Mouse (Mus musculus): ENCODE results near the gene Fry. TPM values are rescaled to one million over a fixed set of nuclear protein-coding genes. Genes with fewer than 3 reads are reported as not detected.
A peak's percentile ranks its signal among the peaks of the same experiment; 100 is the strongest.

Fry gene
- polyA plus RNA-seq, 1 experiment: 2.1 TPM

GRCm38 (mm10) chr5:150082696-150083095 lies 35.7 kb upstream of the Fry start:
- no peaks in the 10 kb centered on the region for H3K36me3 ChIP-seq (ENCODE audit: control insufficient read depth, insufficient read depth)
- no peak overlapping the region for H3K4me3 ChIP-seq

DNA sequence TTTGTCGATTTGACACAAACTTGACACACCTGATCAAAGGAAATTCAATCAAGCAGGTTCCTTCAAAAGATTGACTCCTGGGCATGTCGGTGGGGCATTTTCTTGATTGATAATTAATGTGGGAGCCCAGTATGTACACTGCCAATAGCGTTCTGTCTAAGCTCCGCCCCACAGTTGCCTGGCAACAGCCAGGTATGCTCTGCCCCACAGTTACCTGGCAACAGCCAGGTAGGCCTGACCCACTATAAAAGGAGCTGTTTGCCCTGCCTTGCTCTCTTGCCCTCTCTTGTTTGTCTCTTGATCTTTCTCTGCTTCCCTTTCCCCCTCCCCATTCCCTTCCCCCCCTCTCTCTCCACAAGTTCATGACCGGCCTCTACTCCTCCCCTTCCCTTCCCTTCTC lies 35.3 kb upstream of the Fry start:
- Histone ChIP-seq H3K4me2 (ENCODE audit: low read depth) (no peak overlapping the region), H3K4me3 (no peak overlapping the region), H3ac (ENCODE audit: control insufficient read depth, insufficient read length) (no peak overlapping the region), H3K79me2 (ENCODE audit: control insufficient read depth, insufficient read depth) (no peaks in the 10 kb centered on the region), H3K36me3 (ENCODE audit: control insufficient read depth, insufficient read depth) (no peaks in the 10 kb centered on the region), H3K27me3 (ENCODE audit: control insufficient read depth, insufficient read depth, insufficient read length) (no peaks in the 10 kb centered on the region)
- no peak for TF ChIP-seq POLR2A (IDR thresholded peaks at IDR 0.05; ENCODE audit: insufficient read length, low read depth)
- no peak for TF ChIP-seq CEBPB (IDR thresholded peaks at IDR 0.05; ENCODE audit: insufficient read depth, poor library complexity, severe bottlenecking)
- TF ChIP-seq MYOD1 (IDR thresholded peaks at IDR 0.05; ENCODE audit: control insufficient read depth in 1 of 3, insufficient read length in 2 of 3, low read depth in 2 of 3): no peak
- TF ChIP-seq REST (IDR thresholded peaks at IDR 0.05; ENCODE audit: insufficient read depth, insufficient read length): no peak
- TF ChIP-seq POLR2AphosphoS2 (IDR thresholded peaks at IDR 0.05; ENCODE audit: insufficient read length, low read depth): no peak

More at GRCm38 (mm10) chr5:150082696-150083095, 35.7 kb upstream of the Fry start:
- Histone ChIP-seq H3K4me2 (ENCODE audit: low read depth) (no peak overlapping the region), H3K27me3 (ENCODE audit: control insufficient read depth, insufficient read depth, insufficient read length) (no peaks in the 10 kb centered on the region), H3ac (ENCODE audit: control insufficient read depth, insufficient read length) (no peak overlapping the region), H3K79me2 (ENCODE audit: control insufficient read depth, insufficient read depth) (no peaks in the 10 kb centered on the region)
- no peak for TF ChIP-seq POLR2AphosphoS2 (IDR thresholded peaks at IDR 0.05; ENCODE audit: insufficient read length, low read depth)
- no peak for TF ChIP-seq TCF12 (IDR thresholded peaks at IDR 0.05; ENCODE audit: insufficient read depth, poor library complexity, severe bottlenecking)
- TF ChIP-seq CEBPB (IDR thresholded peaks at IDR 0.05; ENCODE audit: insufficient read depth, poor library complexity, severe bottlenecking): no peak
- no peak for TF ChIP-seq SRF (IDR thresholded peaks at IDR 0.05; ENCODE audit: control insufficient read depth, insufficient read length, low read depth)
- no peak for TF ChIP-seq MYOG (IDR thresholded peaks at IDR 0.05; ENCODE audit: control insufficient read depth in 1 of 3, insufficient read depth in 1 of 3, insufficient read length in 2 of 3, low read depth in 2 of 3)
- TF ChIP-seq POLR2A (IDR thresholded peaks at IDR 0.05; ENCODE audit: insufficient read length, low read depth): no peak
- no peak for TF ChIP-seq MAX (IDR thresholded peaks at IDR 0.05; ENCODE audit: low read depth)
- no peak for TF ChIP-seq USF1 (IDR thresholded peaks at IDR 0.05; ENCODE audit: low read depth)
- no peak for TF ChIP-seq MYOD1 (IDR thresholded peaks at IDR 0.05; ENCODE audit: control insufficient read depth in 1 of 3, insufficient read length in 2 of 3, low read depth in 2 of 3)

- no peaks in the 10 kb centered on the region for H3K36me3 ChIP-seq (ENCODE audit: control insufficient read depth, insufficient read depth)
- H3K27me3 ChIP-seq (ENCODE audit: control insufficient read depth, insufficient read depth, insufficient read length): no peaks in the 10 kb centered on the region
- H3K4me2 ChIP-seq (ENCODE audit: low read depth): peak overlapping the region; percentile 19
- no peaks in the 10 kb centered on the region for H3K79me2 ChIP-seq (ENCODE audit: control insufficient read depth, insufficient read depth)
- no peak overlapping the region for H3ac ChIP-seq (ENCODE audit: control insufficient read depth, insufficient read length)
- TF ChIP-seq E2F4 (IDR thresholded peaks at IDR 0.05; ENCODE audit: insufficient read depth) (no peak), MYOD1 (IDR thresholded peaks at IDR 0.05; ENCODE audit: control insufficient read depth in 1 of 3, insufficient read length in 2 of 3, low read depth in 2 of 3) (no peak), CEBPB (IDR thresholded peaks at IDR 0.05; ENCODE audit: insufficient read depth, poor library complexity, severe bottlenecking) (no peak), MAX (IDR thresholded peaks at IDR 0.05; ENCODE audit: low read depth) (no peak), REST (IDR thresholded peaks at IDR 0.05; ENCODE audit: insufficient read depth, insufficient read length) (no peak), TCF12 (IDR thresholded peaks at IDR 0.05; ENCODE audit: insufficient read depth, poor library complexity, severe bottlenecking) (no peak), SRF (IDR thresholded peaks at IDR 0.05; ENCODE audit: control insufficient read depth, insufficient read length, low read depth) (no peak), USF1 (IDR thresholded peaks at IDR 0.05; ENCODE audit: low read depth) (no peak), TCF3 (IDR thresholded peaks at IDR 0.05; ENCODE audit: insufficient read length, low read depth) (no peak), POLR2AphosphoS2 (IDR thresholded peaks at IDR 0.05; ENCODE audit: insufficient read length, low read depth) (no peak), MYOG (IDR thresholded peaks at IDR 0.05; ENCODE audit: control insufficient read depth in 1 of 3, insufficient read depth in 1 of 3, insufficient read length in 2 of 3, low read depth in 2 of 3) (no peak), POLR2A (IDR thresholded peaks at IDR 0.05; ENCODE audit: insufficient read length, low read depth) (no peak)
- no peak overlapping the region for H3K4me3 ChIP-seq
These were observed 20.8 kb upstream of the Fry start for GRCm38 (mm10) chr5:150097620-150098019.

DNA sequence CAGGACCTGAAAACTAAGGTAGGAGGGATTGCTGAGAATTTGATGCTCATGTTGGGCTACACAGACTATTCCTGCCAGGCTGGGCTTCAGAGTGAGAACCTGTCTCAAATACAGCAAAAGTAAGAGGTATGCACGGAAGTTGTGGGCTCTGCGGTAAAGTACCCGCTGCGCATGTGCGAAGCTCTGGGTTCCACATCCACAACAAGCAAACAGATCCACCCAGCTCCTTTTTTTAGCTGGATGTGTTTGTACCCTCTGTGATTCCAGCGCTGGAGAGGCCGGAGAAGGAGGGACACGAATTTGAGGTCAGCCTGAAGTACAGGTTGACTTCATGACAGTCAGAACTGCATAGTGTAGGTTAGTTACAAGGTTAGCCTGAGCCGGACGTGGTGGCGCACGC lies 19.7 kb upstream of the Fry start:
- H3K4me3 ChIP-seq: no peak overlapping the region
- TF ChIP-seq REST (IDR thresholded peaks at IDR 0.05; ENCODE audit: insufficient read depth, insufficient read length): no peak
- no peak for TF ChIP-seq MYOG (IDR thresholded peaks at IDR 0.05; ENCODE audit: control insufficient read depth in 1 of 3, insufficient read depth in 1 of 3, insufficient read length in 2 of 3, low read depth in 2 of 3)
- TF ChIP-seq POLR2AphosphoS2 (IDR thresholded peaks at IDR 0.05; ENCODE audit: insufficient read length, low read depth): no peak
- TF ChIP-seq CEBPB (IDR thresholded peaks at IDR 0.05; ENCODE audit: insufficient read depth, poor library complexity, severe bottlenecking): no peak
- TF ChIP-seq TCF12 (IDR thresholded peaks at IDR 0.05; ENCODE audit: insufficient read depth, poor library complexity, severe bottlenecking): no peak
- no peak for TF ChIP-seq SRF (IDR thresholded peaks at IDR 0.05; ENCODE audit: control insufficient read depth, insufficient read length, low read depth)
- no peak for TF ChIP-seq POLR2A (IDR thresholded peaks at IDR 0.05; ENCODE audit: insufficient read length, low read depth)
- TF ChIP-seq TCF3 (IDR thresholded peaks at IDR 0.05; ENCODE audit: insufficient read length, low read depth): no peak
- TF ChIP-seq MAX (IDR thresholded peaks at IDR 0.05; ENCODE audit: low read depth): no peak
- TF ChIP-seq E2F4 (IDR thresholded peaks at IDR 0.05; ENCODE audit: insufficient read depth): no peak
- no peak for TF ChIP-seq USF1 (IDR thresholded peaks at IDR 0.05; ENCODE audit: low read depth)
- TF ChIP-seq MYOD1 (IDR thresholded peaks at IDR 0.05; ENCODE audit: control insufficient read depth in 1 of 3, insufficient read length in 2 of 3, low read depth in 2 of 3): no peak
- H3K36me3 ChIP-seq (ENCODE audit: control insufficient read depth, insufficient read depth): no peaks in the 10 kb centered on the region
- H3ac ChIP-seq (ENCODE audit: control insufficient read depth, insufficient read length): no peak overlapping the region
- H3K4me2 ChIP-seq (ENCODE audit: low read depth): no peak overlapping the region
- H3K79me2 ChIP-seq (ENCODE audit: control insufficient read depth, insufficient read depth): no peaks in the 10 kb centered on the region
- no peaks in the 10 kb centered on the region for H3K27me3 ChIP-seq (ENCODE audit: control insufficient read depth, insufficient read depth, insufficient read length)

DNA sequence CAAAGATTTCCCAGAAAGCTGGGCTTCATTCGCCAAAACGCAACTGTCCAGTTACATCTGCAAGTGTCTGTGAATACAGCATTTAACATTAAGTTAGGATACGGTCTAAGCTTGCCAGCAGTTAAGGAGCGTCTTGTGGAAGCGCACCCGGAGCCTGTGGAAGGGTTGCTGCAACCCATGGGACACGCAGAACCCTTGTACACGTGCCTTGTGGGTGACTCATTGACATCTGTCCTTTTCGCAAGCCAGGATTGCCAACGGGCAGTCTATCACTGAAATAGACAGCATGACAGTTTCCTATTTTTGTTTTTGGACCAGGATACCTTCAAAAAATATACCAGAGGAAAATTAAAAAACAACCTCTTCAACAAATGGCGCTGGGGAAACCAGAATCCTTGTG lies 16.7 kb upstream of the Fry start:
- Histone ChIP-seq H3K27me3 (ENCODE audit: control insufficient read depth, insufficient read depth, insufficient read length) (no peaks in the 10 kb centered on the region), H3K4me2 (ENCODE audit: low read depth) (no peak overlapping the region), H3K36me3 (ENCODE audit: control insufficient read depth, insufficient read depth) (no peaks in the 10 kb centered on the region), H3K79me2 (ENCODE audit: control insufficient read depth, insufficient read depth) (no peaks in the 10 kb centered on the region), H3ac (ENCODE audit: control insufficient read depth, insufficient read length) (no peak overlapping the region), H3K4me3 (no peak overlapping the region)
- no peak for TF ChIP-seq MYOG (IDR thresholded peaks at IDR 0.05; ENCODE audit: control insufficient read depth in 1 of 3, insufficient read depth in 1 of 3, insufficient read length in 2 of 3, low read depth in 2 of 3)
- no peak for TF ChIP-seq CEBPB (IDR thresholded peaks at IDR 0.05; ENCODE audit: insufficient read depth, poor library complexity, severe bottlenecking)
- no peak for TF ChIP-seq POLR2A (IDR thresholded peaks at IDR 0.05; ENCODE audit: insufficient read length, low read depth)
- no peak for TF ChIP-seq TCF3 (IDR thresholded peaks at IDR 0.05; ENCODE audit: insufficient read length, low read depth)
- TF ChIP-seq MYOD1 (IDR thresholded peaks at IDR 0.05; ENCODE audit: control insufficient read depth in 1 of 3, insufficient read length in 2 of 3, low read depth in 2 of 3): no peak
- no peak for TF ChIP-seq POLR2AphosphoS2 (IDR thresholded peaks at IDR 0.05; ENCODE audit: insufficient read length, low read depth)
- TF ChIP-seq REST (IDR thresholded peaks at IDR 0.05; ENCODE audit: insufficient read depth, insufficient read length): no peak
- TF ChIP-seq SRF (IDR thresholded peaks at IDR 0.05; ENCODE audit: control insufficient read depth, insufficient read length, low read depth): no peak
- no peak for TF ChIP-seq MAX (IDR thresholded peaks at IDR 0.05; ENCODE audit: low read depth)
- TF ChIP-seq TCF12 (IDR thresholded peaks at IDR 0.05; ENCODE audit: insufficient read depth, poor library complexity, severe bottlenecking): no peak
- TF ChIP-seq USF1 (IDR thresholded peaks at IDR 0.05; ENCODE audit: low read depth): no peak
- no peak for TF ChIP-seq E2F4 (IDR thresholded peaks at IDR 0.05; ENCODE audit: insufficient read depth)
